Mouse (Mus musculus) thymus, postnatal 14 days (tissue): ENCODE measurements at regions not wholly inside any gene's neighbourhood (a gene's known extent, or its start where the extent isn't known, plus 50 kb on each side); places are given as distances from the start of the nearest gene placed in this dataset.
A peak's percentile ranks its signal among the peaks of the same experiment; 100 is the strongest.

ENCODE experiments used
- DNase-seq: peaks from one replicate; pipeline ENCODE4 v3.0.0; 2021

DNA sequence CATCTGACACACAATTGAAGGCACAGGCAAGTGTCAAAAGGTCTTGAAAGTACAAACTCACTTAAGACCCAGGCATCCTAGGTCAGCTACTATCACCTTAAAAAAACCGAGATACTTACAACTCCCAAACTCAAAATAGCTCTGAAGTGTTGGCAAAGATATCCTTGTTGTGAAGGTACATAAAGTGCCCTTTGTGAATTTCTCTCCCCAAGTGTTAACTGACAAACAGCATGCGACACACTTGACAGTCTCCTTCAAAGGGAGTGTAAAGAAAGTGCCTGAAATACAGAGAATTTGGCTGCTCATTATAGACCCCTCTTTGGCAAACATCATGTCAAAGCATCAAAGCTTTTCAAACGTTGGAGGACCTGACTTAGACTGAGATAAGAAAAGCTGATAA, 2634.2 kb downstream of the 9330182O14Rik start:
- DNase-seq = no peak

DNA sequence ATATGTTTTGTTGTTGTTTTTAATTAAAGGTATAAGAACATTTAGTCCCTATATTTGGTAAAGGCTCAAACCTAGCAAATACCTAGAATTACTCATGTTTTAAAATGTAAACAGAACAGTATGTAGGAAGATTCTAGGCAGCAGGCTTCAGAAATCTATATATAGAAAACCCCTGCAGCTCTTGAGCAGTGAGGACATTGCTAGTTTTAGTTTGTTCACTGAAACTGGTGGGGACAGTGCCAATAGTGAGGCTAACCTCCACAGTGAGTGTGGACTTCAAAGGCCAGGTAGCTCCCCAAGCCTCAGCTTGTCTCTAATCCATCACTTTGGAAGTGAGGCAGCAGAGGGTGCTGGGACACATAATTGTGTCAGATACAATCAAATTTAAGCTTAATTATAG, 2645.7 kb downstream of the 9330182O14Rik start:
- DNase-seq = no peak

DNA sequence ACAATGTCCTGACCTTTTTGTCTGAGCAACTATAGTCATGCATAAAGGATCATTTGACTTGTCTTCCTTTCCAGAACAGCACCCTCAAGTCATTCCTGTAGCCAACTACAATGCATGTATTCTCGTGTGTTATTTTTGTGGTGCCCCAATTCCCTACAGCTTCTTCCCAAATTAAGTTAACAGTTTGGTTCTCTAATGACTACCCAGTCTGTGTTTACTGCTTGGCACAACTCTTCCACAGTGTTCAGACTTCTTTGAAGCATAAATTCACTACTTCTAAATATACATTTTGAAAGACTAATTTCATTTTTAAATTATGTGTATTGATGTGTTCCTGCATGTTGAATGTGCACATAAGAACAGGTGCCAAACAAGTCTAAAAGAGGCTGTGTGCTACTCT, 2667.1 kb downstream of the 9330182O14Rik start:
- DNase-seq = no peak

DNA sequence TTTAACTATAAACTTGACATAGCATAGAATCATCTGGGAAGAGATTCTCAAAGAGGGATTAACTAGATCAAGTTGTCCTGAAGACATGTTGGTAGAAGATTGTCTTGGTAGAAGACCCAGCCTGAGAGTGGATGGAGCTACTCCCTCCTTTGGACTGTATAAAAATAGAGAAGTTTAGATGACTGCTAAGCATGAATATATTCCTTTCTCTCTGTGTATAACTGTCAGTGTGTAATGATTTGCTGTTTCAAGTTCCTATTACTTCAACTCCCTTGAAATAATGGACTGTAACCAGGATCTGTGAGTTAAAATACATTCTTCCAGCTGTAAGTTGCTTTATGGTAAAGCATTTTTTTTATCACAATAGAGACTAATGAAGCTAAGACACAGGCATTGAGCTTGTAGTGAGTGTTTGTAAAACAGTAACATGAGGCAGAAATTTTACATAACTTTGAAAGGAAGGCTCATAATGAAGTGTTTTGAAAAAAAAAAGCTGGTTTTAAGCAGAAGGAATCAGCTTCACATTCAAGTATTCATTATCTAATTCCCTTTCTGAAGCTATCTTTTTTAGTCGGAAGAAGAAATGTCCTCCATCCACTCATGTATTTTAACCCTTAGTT, 2676.8 kb downstream of the 9330182O14Rik start:
- no peak for DNase-seq

DNA sequence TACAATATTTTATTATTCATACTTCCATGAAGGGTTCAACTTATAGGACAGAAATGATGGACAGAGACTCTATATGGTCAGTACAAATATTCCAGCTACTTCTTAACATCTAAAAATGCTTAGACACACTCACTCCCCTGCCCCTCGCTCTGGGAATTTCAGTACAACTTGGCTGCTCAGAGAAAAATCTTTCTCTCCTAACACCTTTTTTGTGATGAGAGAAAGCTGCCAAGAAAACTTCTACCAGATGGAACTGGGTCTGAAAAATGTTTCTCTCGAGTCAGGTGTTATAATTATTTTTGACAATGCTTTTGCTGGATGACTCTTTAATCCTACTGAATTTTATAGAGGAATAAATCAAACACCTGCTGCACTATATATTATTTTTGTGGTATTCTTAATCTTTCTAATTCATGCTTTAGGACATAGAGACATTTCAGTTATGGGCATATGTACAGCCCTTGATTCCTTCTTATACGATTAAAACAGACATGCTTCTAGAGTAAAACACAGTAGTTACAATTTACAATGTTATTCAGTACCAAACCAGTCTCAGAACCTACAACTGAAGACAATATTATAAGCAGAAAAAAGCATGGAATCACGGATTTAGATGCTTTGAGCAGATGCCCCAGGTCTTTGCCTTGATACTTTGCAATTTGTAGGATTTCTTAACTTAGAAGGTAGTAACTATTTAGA, 2681.0 kb downstream of the 9330182O14Rik start:
- DNase-seq = no peak

DNA sequence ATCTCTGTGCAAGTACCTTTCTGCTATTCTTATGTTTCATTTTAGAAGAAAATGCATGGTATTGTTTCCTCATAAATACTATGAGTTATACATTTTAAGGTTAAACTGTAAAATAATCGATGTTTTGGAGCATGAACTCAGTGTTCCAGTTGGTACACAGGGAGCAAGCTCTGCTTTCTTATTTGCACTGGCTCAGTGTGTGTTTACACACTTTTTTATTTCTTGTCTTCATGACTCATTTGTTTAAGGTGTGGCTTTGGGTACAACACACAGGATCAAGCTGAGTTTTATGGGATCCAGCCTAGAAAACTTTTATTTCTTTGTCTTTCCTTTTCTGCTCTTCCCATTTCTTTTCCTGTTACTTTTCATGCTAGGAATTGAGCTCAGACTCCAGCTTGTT, 2704.7 kb downstream of the 9330182O14Rik start:
- no peak for DNase-seq

DNA sequence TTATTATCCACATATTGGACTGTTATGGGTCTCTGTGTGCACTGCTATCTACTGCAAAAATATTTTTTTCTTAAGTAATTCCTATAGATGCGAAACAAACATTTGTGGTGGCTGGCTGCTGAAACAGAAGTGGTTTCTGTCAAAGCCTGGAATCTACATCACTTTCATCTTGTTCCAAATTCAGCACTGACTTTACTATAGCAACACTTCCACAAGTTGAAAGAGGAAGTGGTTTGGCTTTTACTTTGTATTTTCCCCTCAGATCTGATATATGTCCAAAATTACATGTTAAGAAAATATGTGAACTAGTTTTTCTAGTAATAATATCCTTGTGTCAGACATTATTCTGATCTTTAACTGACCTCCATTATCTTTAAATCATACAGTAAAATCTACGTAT, 2715.8 kb downstream of the 9330182O14Rik start:
- DNase-seq = no peak

DNA sequence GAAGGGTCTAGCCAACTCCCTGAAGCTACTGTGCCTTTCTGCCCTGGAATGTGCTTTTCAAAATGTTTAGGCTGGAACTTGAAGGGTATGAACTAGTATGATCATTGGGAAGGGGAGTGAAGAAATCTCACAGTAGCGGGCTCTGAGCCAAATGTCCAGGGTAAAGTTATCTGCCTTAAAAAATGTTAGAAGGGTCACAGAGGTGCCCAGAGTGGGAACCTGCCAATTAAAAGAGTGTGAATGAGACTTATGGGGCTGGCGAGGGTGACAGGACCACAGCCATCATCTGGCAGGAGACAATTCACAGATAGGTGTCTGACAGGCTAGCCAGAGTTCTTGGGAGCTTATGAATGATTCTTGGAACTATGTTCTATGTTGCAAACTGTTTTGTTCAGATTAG, 2738.3 kb downstream of the 9330182O14Rik start:
- no peak for DNase-seq

DNA sequence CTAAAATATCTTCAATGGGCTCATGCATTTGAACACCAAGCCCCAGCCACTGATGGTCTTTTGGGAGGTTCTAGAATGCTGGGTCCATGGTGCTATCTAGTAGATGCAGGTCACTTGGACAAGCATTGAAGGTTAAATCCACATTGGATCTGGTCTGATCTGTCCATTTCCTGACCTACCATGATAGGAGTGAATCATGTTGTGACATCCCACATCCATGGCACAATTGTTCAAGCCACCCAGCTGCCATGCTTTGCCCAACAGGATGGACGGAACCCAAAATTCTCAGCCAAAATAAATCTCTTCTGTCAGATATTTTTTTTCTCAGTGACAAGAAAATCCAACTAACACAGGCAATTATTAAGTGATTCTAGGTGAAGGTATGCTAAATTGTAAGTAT, 2760.4 kb downstream of the 9330182O14Rik start:
- no peak for DNase-seq

DNA sequence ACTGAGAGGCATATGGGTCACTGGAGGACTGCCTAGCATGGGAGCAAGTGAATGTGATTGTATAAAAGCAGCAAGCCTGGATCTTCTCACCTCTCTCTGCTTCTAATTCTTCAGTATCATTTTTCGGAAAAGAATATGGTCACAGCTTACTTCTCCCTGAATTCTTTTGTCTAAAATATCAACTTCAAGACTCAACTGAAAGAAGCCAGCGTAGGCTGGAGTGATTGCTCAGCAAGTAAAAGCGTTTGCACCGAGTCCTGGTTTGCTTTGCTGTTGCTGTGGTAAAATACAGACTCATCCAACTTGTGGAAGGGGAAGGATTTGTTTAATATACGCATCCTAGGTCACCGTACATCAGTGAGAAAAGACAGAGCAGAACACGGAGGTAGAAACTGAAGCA, 2765.9 kb downstream of the 9330182O14Rik start:
- no peak for DNase-seq

DNA sequence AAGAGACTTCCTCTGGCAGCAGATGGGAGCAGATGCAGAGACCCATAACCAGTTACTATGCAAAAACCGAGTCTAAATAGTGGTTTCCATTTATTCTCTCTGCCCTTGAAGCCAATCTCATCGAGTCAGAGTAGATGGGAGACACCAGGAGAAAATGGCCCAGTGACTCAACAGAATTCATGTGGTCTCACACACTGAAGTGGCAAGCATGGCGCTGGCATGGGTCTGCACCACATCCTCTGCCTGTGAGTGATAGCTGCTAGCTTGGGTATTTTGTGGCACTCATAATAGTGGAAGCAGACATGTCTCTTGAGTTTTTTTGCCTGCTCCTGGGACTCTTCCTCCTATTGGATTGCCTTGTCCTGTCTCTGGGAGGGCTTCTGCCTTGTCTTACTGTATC, 2767.6 kb downstream of the 9330182O14Rik start:
- no peak for DNase-seq

DNA sequence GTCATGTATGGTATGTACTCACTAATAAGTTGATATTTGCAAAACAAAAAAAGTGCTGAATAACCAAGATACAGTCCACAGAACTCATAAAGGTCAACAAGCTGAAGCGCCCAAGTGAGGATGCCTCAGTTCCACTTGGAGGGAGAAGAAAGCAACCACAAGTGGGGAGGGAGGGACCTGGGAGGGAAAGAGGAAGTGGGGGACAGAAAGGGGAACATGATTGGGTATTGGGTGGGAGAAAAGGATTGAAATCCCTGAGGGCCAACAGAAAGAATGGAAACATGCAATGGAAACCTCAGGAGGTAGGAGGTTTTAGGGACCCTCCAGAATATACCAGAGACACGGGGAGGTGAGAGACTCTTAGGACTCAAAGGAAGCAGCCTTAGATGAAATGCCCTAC, 2777.2 kb downstream of the 9330182O14Rik start:
- no peak for DNase-seq

DNA sequence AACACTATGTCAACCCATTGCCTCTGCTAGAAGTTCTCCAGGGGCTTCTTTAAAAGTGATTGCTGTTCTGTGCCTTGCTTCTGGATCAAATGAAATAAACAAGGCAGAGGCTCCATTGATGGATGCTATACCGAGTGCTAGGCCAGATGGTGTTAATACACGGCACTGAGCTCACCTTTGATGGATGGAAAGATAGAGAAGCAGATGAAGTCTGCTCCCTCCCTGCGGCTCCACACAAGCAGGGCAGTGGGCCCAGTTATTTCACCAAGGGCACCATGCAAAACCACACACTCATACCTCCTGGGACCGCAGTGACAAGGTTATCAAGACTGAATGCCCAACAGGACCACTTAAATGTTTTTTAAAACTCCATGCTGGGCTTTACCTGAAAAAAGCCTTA, 2778.7 kb downstream of the 9330182O14Rik start:
- no peak for DNase-seq

DNA sequence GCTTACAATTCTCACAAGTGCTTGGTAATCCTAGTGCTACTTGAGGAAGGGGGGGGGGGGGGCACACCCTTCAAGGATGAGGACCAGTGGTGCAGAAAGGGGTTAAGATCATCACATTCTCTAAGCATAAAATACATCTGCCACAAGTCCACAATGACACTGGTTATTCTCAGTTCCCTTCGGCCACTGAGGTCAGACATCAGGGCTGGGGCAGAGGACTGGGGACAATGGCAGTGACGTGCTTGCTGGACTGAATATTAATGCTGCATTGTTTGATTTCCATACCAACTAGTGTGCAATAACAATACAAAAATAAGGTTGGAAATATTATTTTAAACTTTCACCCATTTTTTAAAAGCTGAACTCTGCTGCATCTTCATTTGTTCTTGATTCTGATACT, 2779.1 kb downstream of the 9330182O14Rik start:
- DNase-seq = no peak

DNA sequence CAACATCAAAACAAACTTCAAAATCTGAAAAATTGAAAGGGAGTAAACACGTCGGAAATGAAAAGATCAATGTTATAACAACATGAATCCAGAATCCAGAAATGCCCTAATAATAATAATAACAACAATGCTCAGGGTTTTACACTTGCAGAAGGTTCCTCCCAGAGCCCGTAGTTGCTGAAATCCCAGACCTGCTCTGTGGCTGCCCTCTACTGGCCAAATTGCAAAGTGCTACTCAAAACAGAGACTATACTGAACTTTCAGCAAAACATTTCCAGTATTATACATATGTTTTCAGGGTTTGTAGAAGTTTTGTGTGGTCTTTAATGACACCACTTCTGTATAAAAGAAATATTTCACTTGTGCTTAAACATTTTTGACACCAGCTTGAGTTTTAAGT, 2779.9 kb downstream of the 9330182O14Rik start:
- peak; percentile 53 for DNase-seq

DNA sequence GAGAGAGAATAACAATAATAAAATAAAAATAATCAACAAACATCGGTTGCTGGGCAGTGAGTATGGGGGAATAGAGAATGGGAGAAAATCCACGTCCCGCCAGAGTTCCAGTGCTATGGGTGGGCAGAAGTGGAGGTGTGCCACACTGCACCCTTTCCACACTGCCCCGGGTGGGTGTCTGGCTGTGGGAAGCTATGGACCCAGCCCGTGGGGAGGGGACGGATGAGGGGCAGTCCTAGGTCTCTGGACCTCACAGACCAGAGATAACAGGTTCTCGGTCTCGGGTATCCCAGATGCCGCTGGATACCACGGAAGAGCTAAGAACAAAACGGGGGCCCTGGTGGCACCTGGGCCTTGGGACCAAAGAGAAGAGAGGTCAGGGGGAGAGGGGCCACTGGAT, 2781.0 kb downstream of the 9330182O14Rik start:
- no peak for DNase-seq

DNA sequence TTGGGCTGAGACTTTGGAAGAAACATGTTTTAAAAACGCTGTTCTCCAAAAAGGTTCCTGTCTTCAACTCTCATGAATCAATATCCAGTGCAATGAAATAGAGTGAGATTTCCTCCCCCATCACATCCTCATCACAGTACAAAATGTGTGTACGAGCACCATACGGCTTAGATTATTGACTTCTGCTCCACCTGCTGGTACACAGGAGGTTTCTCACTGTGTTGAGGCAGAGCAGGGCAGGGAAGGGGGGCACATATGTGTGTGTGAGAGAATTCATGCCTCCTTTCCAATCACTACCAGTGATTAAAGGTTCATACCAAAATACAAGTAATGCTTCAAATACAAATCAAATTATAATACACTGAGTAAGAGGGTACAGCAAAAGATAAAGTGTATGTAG, 2787.5 kb downstream of the 9330182O14Rik start:
- DNase-seq = no peak

DNA sequence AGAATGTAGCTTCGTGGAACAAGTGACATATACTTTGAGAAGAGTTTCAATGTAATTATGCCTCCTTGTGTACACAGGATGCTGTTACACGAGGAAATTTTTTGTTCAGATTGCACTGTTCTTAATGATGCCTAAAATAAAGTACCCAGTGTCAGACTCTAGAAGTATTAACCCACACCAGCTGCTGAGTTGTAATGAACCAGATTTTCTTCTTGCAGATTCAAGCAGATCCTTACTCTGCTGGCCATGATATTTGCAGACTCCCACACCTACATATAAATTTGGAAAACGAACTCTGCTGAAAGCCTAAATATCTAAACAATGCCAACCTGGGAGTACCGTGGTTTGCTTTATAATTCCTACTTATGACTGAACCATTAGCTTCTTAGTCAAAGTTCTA, 2794.2 kb downstream of the 9330182O14Rik start:
- no peak for DNase-seq

DNA sequence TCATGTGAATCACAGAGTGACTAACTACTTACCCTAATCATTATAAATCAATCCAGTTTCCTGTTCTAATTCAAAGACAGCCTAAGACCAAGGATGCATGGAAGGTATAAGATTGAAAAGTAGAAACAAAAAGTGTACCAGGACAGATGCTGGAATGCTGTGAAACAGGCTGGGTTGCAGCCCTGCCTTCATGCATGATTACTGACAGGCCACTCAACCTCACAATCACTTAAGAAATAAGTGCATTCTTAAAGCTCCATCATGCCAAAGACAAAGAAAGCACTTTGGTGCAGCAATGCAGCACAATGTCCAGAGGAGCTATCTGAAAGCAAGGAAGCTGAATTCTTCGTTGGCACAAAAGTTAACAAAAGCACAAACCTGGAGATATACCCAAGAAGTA, 2810.4 kb downstream of the 9330182O14Rik start:
- no peak for DNase-seq

DNA sequence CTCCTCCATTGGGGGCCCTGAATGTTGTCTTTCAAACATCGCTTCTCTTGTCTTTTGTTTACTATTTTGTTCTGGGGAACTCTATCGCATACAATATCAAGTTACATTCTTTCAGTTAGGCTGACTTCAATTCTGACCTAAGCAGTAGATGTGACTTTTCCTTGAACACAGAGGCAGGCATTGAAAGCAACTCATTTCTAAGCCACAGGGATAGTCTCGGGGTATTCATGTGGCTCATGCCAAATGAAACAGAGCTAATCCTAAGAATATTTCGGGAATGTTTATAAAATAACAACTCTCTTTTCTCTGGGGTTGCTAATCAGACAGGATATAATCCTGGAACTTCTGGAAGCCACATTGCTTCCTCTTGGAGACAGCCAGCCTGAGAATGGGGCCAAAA, 2821.0 kb downstream of the 9330182O14Rik start:
- DNase-seq = no peak

DNA sequence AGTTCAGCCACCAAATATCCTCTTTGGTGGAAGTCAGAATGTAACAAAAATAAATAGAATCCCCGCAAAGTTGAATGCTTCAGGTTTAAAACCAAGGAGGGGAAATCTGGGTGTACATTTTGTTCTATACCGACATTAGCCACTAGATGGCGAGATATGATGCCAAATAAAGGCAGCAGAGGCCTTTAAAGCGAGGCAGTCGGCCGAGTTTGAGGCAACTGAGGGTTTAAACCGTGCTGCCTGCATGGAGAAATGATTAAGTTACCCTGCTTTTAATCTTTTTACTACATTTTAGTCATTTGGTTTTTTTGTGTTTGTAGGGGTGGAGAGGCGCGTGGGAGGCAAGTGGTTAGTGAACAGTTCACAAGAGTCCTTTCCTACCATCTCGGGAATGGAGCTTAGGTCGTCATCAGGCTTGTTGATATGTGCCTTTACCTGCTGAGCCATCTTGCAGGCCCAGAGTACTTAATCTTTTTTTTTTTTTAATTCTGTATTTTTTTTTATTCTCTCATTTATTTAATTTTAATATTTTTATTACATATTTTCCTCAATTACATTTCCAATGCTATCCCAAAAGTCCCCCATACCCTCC, 2828.7 kb downstream of the 9330182O14Rik start:
- DNase-seq = peak; percentile 37

DNA sequence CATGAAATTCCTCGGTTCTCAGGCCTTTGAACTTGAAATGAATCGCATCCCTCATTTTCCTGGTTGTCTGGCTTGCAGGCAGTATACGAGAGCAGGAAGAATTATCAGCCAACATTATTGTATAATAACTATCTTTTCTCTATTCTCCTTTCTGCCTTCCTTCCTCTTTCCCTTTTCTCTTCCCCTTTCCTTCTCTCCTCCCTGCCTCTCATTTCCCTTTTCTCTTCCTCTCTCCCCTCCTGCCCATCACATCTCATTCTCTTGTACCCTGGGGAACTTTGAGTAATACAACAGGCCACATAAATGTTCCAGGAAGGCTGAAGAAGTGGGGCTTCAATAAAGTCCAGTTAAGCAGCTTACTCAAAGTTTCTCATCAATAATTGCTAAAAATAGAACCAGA, 2831.1 kb downstream of the 9330182O14Rik start:
- DNase-seq = no peak
